Mouse (Mus musculus) small intestine, adult 10 weeks (tissue): ENCODE results near the gene Lpar5. TPM values are rescaled to one million over a fixed set of nuclear protein-coding genes. Genes with fewer than 3 reads are reported as not detected.

ENCODE experiments used
- polyA plus RNA-seq: library from polyadenylated mRNA; stranded (reverse); fragments of 350-450 nt; fragmentation: Illumina TruSeq; extraction: RNeasy Lipid Tissue Mini Kit (QIAGEN cat#74804); gene quantifications from one replicate; pipeline ENCODE4 v1.2.3, GENCODE M21; 2014; ENCODE audit warnings: low replicate concordance

Lpar5 gene
- polyA plus RNA-seq: 1.6 TPM

GRCm38 (mm10) chr6:125067571-125067995 is at the start of gene Lpar5:
Gene Lpar5 (plus strand): TSS chr6:125067920.

DNA sequence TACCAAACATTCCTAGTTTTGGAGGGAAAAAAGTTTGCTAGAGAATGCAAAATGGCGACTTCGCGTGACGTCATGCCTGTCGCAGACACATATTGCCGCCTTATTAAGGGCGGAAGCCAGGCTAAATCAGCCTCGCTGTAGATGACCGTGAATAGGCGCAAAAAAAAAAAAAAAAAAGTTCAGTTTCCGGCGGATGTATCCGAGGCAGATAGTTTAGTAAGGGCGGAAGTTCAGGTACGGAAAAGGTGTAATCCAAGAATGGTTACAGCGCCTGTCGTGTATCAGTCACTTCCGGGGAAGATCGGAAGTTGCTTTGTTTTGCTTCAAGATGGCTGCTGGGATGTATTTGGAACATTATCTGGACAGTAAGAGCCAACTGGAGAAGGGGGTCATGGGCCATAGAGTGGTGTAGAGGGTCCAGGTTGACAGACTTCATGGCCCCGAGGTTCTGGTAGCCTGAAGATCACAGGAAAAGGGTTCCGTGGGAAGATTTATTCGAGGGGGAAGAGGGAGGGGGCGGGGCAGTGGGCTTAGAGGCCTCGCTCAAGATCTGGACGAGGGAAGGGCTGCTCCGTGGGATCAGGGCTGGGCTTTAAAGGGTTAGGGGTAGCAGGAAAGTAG is 28.1 kb upstream of the Lpar5 start, which contains the start of gene Ing4:
Gene Ing4 (plus strand): TSS at position 228 of the 621 bp plus-strand sequence.

DNA sequence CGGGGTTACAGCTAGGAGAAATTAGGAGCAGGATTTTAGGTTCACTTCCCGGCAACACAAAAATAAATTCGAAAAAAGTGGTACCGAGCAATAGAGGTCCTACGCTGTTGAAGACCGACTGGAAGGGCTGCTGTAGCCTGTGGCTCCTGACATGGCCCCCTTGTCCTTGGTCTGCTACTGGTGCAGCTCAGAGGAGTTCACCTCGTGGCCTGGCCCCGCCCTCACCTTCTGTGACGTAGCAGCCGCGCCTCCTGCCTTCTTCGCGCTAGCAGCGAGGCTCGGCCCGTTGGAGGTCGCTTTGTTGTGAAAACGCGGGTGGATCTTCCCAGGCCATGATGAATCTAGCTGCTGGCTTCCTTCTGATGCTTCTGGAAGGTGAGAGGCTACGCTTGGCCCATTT is 18.0 kb upstream of the Lpar5 start, which contains the start of gene Acrbp:
Gene Acrbp (plus strand): TSS at position 12 of the 400 bp plus-strand sequence.

DNA sequence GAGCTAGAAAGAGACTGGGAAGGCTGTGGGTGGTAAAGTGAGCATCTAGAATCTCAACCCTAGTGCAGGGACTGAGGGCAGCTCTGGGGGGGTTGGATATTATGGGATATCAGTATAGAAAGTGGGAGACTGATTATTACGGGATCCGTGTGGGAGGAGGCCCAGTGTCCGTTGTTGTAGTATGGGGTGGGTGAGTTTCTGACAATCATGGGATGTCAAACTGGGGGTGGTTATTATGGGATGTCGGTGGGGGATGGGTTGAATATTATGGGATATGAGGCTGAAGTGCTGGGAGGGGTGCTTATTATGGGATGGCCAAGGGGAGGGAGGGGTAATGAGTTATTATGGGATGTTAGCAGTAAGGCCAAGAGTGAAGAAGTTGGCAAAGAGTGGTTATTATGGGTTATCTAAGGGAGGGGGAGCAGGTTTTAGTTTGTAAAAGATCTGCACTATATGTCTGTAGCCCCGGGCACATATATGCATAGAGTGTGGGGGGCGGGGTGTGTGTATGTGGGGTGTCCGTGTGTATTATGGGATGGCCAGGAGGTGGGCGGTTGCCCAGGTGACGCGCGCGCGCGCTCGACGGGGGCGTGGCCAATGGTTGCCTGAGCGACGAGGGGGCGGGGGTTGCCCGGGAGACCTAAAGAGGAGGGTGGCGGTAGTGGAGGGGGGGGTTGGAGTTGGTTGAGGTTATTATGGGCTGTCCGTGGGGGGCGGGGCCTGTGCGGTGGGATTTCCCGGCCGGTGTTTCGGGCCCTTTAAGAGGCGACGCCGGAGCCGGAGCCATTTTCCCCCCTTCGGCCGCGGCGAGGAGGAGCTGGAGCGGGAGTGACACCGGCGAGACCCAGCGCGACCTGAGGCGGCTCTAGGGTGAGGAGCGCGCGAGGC is 27.9 kb downstream of the Lpar5 start, which contains the start of gene Chd4:
Gene Chd4 (plus strand): TSS at position 591 of the 888 bp plus-strand sequence.

GRCm38 (mm10) chr6:125131302-125132156 is 63.8 kb downstream of the Lpar5 start, which contains the start of gene Nop2:
Gene Nop2 (plus strand): TSS chr6:125131909.

Other genes with a start within 250 kb of the Lpar5 start
- 12.5 TPM for gene Usp5, start 238.4 kb upstream of the Lpar5 start, polyA plus RNA-seq
- 6.3 TPM for gene Cdca3, start 238.4 kb upstream of the Lpar5 start, polyA plus RNA-seq
- not detected for gene Gnb3, start 227.6 kb upstream of the Lpar5 start, polyA plus RNA-seq
- not detected for gene P3h3, start 210.2 kb upstream of the Lpar5 start, polyA plus RNA-seq
- not detected for gene Gpr162, start 203.9 kb upstream of the Lpar5 start, polyA plus RNA-seq
- gene Cd4, start 179.7 kb upstream of the Lpar5 start, polyA plus RNA-seq: 2.6 TPM
- not detected for gene Lag3, start 156.2 kb upstream of the Lpar5 start, polyA plus RNA-seq
- gene Ptms, start 147.8 kb upstream of the Lpar5 start, polyA plus RNA-seq: 75.4 TPM
- gene Mlf2, start 136.5 kb upstream of the Lpar5 start, polyA plus RNA-seq: 12.7 TPM
- gene Cops7a, start 102.4 kb upstream of the Lpar5 start, polyA plus RNA-seq: 17.0 TPM
- 0.33 TPM for gene Pianp, start 71.2 kb upstream of the Lpar5 start, polyA plus RNA-seq
- gene Zfp384, start 58.8 kb upstream of the Lpar5 start, polyA plus RNA-seq: 12.7 TPM
- gene Ing4, start 28.2 kb upstream of the Lpar5 start, polyA plus RNA-seq: 18.8 TPM
- gene Acrbp, start 18.2 kb upstream of the Lpar5 start, polyA plus RNA-seq: 2.5 TPM
- gene Chd4, start 28.1 kb downstream of the Lpar5 start, polyA plus RNA-seq: 31.1 TPM
- 0.33 TPM for gene Nop2, start 64.0 kb downstream of the Lpar5 start, polyA plus RNA-seq
- gene Iffo1, start 77.3 kb downstream of the Lpar5 start, polyA plus RNA-seq: 0.59 TPM
- gene Gapdh, start 98.5 kb downstream of the Lpar5 start, polyA plus RNA-seq: 39.7 TPM
- gene Ncapd2, start 123.8 kb downstream of the Lpar5 start, polyA plus RNA-seq: 3.7 TPM
- 119 TPM for gene Mrpl51, start 123.9 kb downstream of the Lpar5 start, polyA plus RNA-seq
- 6.0 TPM for gene Vamp1, start 147.6 kb downstream of the Lpar5 start, polyA plus RNA-seq
- gene Tapbpl, start 163.9 kb downstream of the Lpar5 start, polyA plus RNA-seq: 7.6 TPM
- not detected for gene Cd27, start 169.1 kb downstream of the Lpar5 start, polyA plus RNA-seq
- gene Tuba3a, start 218.1 kb downstream of the Lpar5 start, polyA plus RNA-seq: not detected
- gene Ltbr, start 246.0 kb downstream of the Lpar5 start, polyA plus RNA-seq: 1.2 TPM